Mouse (Mus musculus) heart, adult 11 months (tissue): ENCODE measurements around the gene Cass4.

Source experiments
- DNase-seq: peaks from one replicate; pipeline ENCODE4 v3.0.0; 2022

Gene Cass4

GRCm38 (mm10) chr2:172441176-172441575, 47.6 kb downstream of the Cass4 start:
- no peak for DNase-seq

- no peak for DNase-seq
Measured at GRCm38 (mm10) chr2:172445617-172446016, 52.0 kb downstream of the Cass4 start.

GRCm38 (mm10) chr2:172447317-172447716, 53.7 kb downstream of the Cass4 start:
- no peak for DNase-seq

GRCm38 (mm10) chr2:172448329-172448728, 54.7 kb downstream of the Cass4 start:
- DNase-seq, result no peak

GRCm38 (mm10) chr2:172450640-172451039, 57.0 kb downstream of the Cass4 start:
- DNase-seq, result no peak

GRCm38 (mm10) chr2:172452031-172452430, 58.4 kb downstream of the Cass4 start:
- no peak for DNase-seq

GRCm38 (mm10) chr2:172452458-172452857, 58.9 kb downstream of the Cass4 start:
- no peak for DNase-seq

- no peak for DNase-seq
Measured at GRCm38 (mm10) chr2:172458496-172458895, 64.9 kb downstream of the Cass4 start, which contains the start of gene Gcnt7. Gcnt7 (minus strand) TSS chr2:172458596.

GRCm38 (mm10) chr2:172460647-172461046, 67.1 kb downstream of the Cass4 start:
- no peak for DNase-seq

GRCm38 (mm10) chr2:172462813-172463212, 69.2 kb downstream of the Cass4 start:
- DNase-seq, result no peak

- DNase-seq, result no peak
Measured at GRCm38 (mm10) chr2:172466427-172467132, 73.0 kb downstream of the Cass4 start.

- DNase-seq, result no peak
Measured at GRCm38 (mm10) chr2:172467206-172467605, 73.6 kb downstream of the Cass4 start.

GRCm38 (mm10) chr2:172468346-172468819, 74.8 kb downstream of the Cass4 start:
- DNase-seq, result no peak

- DNase-seq, result no peak
Measured at GRCm38 (mm10) chr2:172472318-172472717, 78.7 kb downstream of the Cass4 start, which contains the start of gene Fam209. Fam209 (plus strand) TSS chr2:172472520.

- DNase-seq, result no peak
Measured at GRCm38 (mm10) chr2:172473591-172473990, 80.0 kb downstream of the Cass4 start.

GRCm38 (mm10) chr2:172474970-172475369, 81.4 kb downstream of the Cass4 start:
- DNase-seq, result no peak

GRCm38 (mm10) chr2:172476707-172477260, 83.2 kb downstream of the Cass4 start:
- no peak for DNase-seq

- DNase-seq, result no peak
Measured at GRCm38 (mm10) chr2:172477350-172477749, 83.8 kb downstream of the Cass4 start.

GRCm38 (mm10) chr2:172477860-172478259, 84.3 kb downstream of the Cass4 start:
- no peak for DNase-seq

GRCm38 (mm10) chr2:172480296-172480695, 86.7 kb downstream of the Cass4 start:
- no peak for DNase-seq

- DNase-seq, result no peak
Measured at GRCm38 (mm10) chr2:172481654-172482385, 88.2 kb downstream of the Cass4 start.
